Mouse (Mus musculus) hindbrain, embryonic 11.5 days (tissue): ENCODE data around the gene Xlr. TPM values are rescaled to one million over a fixed set of nuclear protein-coding genes. Genes with fewer than 3 reads are reported as not detected.
"Not testable (repeated sequence)": the region's sequence is repeated elsewhere in the genome, so short reads cannot be mapped to it uniquely, and the experiment has no call there.

Source experiments
- ATAC-seq: fragments of 200-750 bp; cut with Nextera tagmentation; 2 replicates; pipeline ENCODE4 v1.8.0; 2017; ENCODE audit warnings: mild to moderate bottlenecking, moderate TSS enrichment, moderate library complexity; ENCODE audit not compliant: low FRiP score
- DNase-seq: peaks from one replicate; pipeline ENCODE4 v3.0.0-alpha.2; 2015; ENCODE audit warnings: low spot score
- H3K27ac ChIP-seq: fragments of 300-500 bp; sonication (generic); 2 replicates; pipeline ENCODE4 v1.5.1; 2014; ENCODE audit warnings: mild to moderate bottlenecking, low read depth, low read length
- H3K27me3 ChIP-seq: fragments of 300-500 bp; sonication (generic); 2 replicates; pipeline ENCODE4 v1.6.1; 2014; ENCODE audit warnings: mild to moderate bottlenecking, low read length, moderate library complexity, mixed read lengths; ENCODE audit not compliant: control insufficient read depth, insufficient read depth
- H3K36me3 ChIP-seq: fragments of 300-500 bp; sonication (generic); 2 replicates; pipeline ENCODE4 v1.6.1; 2014; ENCODE audit warnings: mild to moderate bottlenecking, low read length, moderate library complexity, mixed read lengths; ENCODE audit not compliant: control insufficient read depth, insufficient read depth
- H3K4me1 ChIP-seq: fragments of 300-500 bp; sonication (generic); replicated peaks from 2 replicates; pipeline ENCODE4 v1.6.1; 2014; ENCODE audit warnings: low read length, mixed read lengths; ENCODE audit not compliant: control insufficient read depth, insufficient read depth
- H3K4me2 ChIP-seq: fragments of 300-500 bp; sonication (generic); replicated peaks from 2 replicates; pipeline ENCODE4 v1.6.1; 2014; ENCODE audit warnings: mild to moderate bottlenecking, low read depth, low read length
- H3K4me3 ChIP-seq: fragments of 300-500 bp; sonication (generic); 2 replicates; pipeline ENCODE4 v1.5.1; 2014; ENCODE audit warnings: low read depth, low read length
- H3K9ac ChIP-seq: fragments of 300-500 bp; sonication (generic); 2 replicates; pipeline ENCODE4 v1.6.1; 2014; ENCODE audit warnings: low read depth, low read length
- H3K9me3 ChIP-seq: fragments of 300-500 bp; sonication (generic); 2 replicates; pipeline ENCODE4 v1.6.1; 2016; ENCODE audit warnings: low read length; ENCODE audit not compliant: control insufficient read depth
- WGBS: fragments of 180-500 bp; shearing (Covaris S2); extraction: QIAGEN DNeasy Blood & Tissue Kit; methylation state at CpG from one replicate; pipeline ENCODE4 v1.1.7; 2014; 5-methylcytosine and 5-hydroxymethylcytosine counted together
- polyA plus RNA-seq: library from polyadenylated mRNA; unstranded; fragments of >200 nt; fragmentation: Nextera tagmentation; extraction: Ambion mirVana; gene quantifications from 2 replicates; pipeline ENCODE4 v1.2.1, GENCODE M21; 2014

Xlr gene
- 1.1 and 2.0 TPM in 2 replicates for polyA plus RNA-seq

GRCm38 (mm10) chrX:53797519-53797918 lies at the start of gene Xlr:
TSS of gene Xlr (minus strand) at chrX:53797706.
- not testable (repeated sequence) for H3K4me3 ChIP-seq, H3K36me3 ChIP-seq, H3K27me3 ChIP-seq, H3K9me3 ChIP-seq, H3K4me2 ChIP-seq, ATAC-seq, H3K4me1 ChIP-seq, H3K9ac ChIP-seq, DNase-seq, H3K27ac ChIP-seq
- WGBS = 84% methylated on average over 11 of the region's 11 CpGs

GRCm38 (mm10) chrX:53799074-53799473 lies 1.6 kb upstream of the Xlr start:
- Histone ChIP-seq H3K27me3 (no peaks in the 10 kb centered on the region), H3K4me1 (no peaks in the 10 kb centered on the region), H3K4me3 (no peak overlapping the region), H3K9me3 (no peaks in the 10 kb centered on the region), H3K4me2 (no peak overlapping the region), H3K9ac (no peak overlapping the region), H3K36me3 (no peaks in the 10 kb centered on the region), H3K27ac (no peak overlapping the region)
- peak; percentile 10 for DNase-seq
- ATAC-seq = no peak
- 37% methylated on average over 3 of the region's 3 CpGs for WGBS

- 92% methylated on average over 12 of the region's 12 CpGs for WGBS
Measured at GRCm38 (mm10) chrX:53776276-53776675, 21.2 kb downstream of the Xlr start, which contains the start of gene Zfp36l3. TSS of gene Zfp36l3 (minus strand) at chrX:53776394.

GRCm38 (mm10) chrX:53757736-53758135 lies 39.8 kb downstream of the Xlr start, which contains the start of gene 1700013H16Rik:
TSS of gene 1700013H16Rik (minus strand) at chrX:53757831.
- Histone ChIP-seq H3K27ac (no peak within 1 kb of the TSS), H3K27me3 (no peaks in the 10 kb centered on the region), H3K4me1 (no peaks in the 10 kb centered on the region), H3K4me2 (no peak within 1 kb of the TSS), H3K36me3 (no peaks in the 10 kb centered on the region), H3K4me3 (no peak within 1 kb of the TSS), H3K9ac (no peak within 1 kb of the TSS), H3K9me3 (no peaks in the 10 kb centered on the region)
- 93% methylated on average over 16 of the region's 16 CpGs for WGBS
- no peak for DNase-seq
- no peak for ATAC-seq

More at GRCm38 (mm10) chrX:53776276-53776675, 21.2 kb downstream of the Xlr start, which contains the start of gene Zfp36l3:
- Histone ChIP-seq H3K27ac (no peak within 1 kb of the TSS), H3K36me3 (no peaks in the 10 kb centered on the region), H3K4me1 (no peaks in the 10 kb centered on the region), H3K4me3 (no peak within 1 kb of the TSS), H3K9me3 (no peaks in the 10 kb centered on the region), H3K9ac (no peak within 1 kb of the TSS), H3K27me3 (no peaks in the 10 kb centered on the region), H3K4me2 (no peak within 1 kb of the TSS)
- no peak for ATAC-seq
- DNase-seq = no peak

GRCm38 (mm10) chrX:53752851-53753250 lies 44.7 kb downstream of the Xlr start:
- Histone ChIP-seq H3K36me3 (no peaks in the 10 kb centered on the region), H3K4me2 (no peak overlapping the region), H3K27me3 (no peaks in the 10 kb centered on the region), H3K9ac (no peak overlapping the region), H3K9me3 (no peaks in the 10 kb centered on the region), H3K4me1 (no peaks in the 10 kb centered on the region), H3K4me3 (no peak overlapping the region), H3K27ac (no peak overlapping the region)
- WGBS = 80% methylated on average over 1 of the region's 1 CpGs
- DNase-seq = no peak
- ATAC-seq = no peak

- Histone ChIP-seq H3K27ac (no peak overlapping the region), H3K9me3 (no peaks in the 10 kb centered on the region), H3K4me3 (no peak overlapping the region), H3K27me3 (no peaks in the 10 kb centered on the region), H3K4me2 (no peak overlapping the region), H3K36me3 (no peaks in the 10 kb centered on the region), H3K9ac (no peak overlapping the region), H3K4me1 (no peaks in the 10 kb centered on the region)
- DNase-seq (no peak), ATAC-seq (no peak)
- 77% methylated on average over 2 of the region's 2 CpGs for WGBS
Measured at GRCm38 (mm10) chrX:53728967-53729366, 68.5 kb downstream of the Xlr start.

Other genes starting within 250 kb of the Xlr start
- gene Rtl8c, start 189.7 kb downstream of the Xlr start, polyA plus RNA-seq = 66.2 and 79.1 TPM in 2 replicates
- not detected in 2 replicates for gene Gm14597, start 188.7 kb downstream of the Xlr start, polyA plus RNA-seq
- 95.2 and 111 TPM in 2 replicates for gene Rtl8a, start 154.0 kb downstream of the Xlr start, polyA plus RNA-seq
- 82.8 and 85.5 TPM in 2 replicates for gene Rtl8b, start 127.3 kb downstream of the Xlr start, polyA plus RNA-seq
- 0.10 TPM in 1 of 2 replicates, not detected in the other for gene 4930502E18Rik, start 72.9 kb downstream of the Xlr start, polyA plus RNA-seq
- not detected in 2 replicates for gene 1700013H16Rik, start 39.9 kb downstream of the Xlr start, polyA plus RNA-seq
- not detected in 2 replicates for gene Zfp36l3, start 21.3 kb downstream of the Xlr start, polyA plus RNA-seq